Mouse (Mus musculus) bone marrow macrophage, adult 2 months (primary cell): Measurements from ENCODE around the gene Mbd4. TPM values are rescaled to one million over a fixed set of nuclear protein-coding genes. Genes with fewer than 3 reads are reported as not detected.
"Not testable (repeated sequence)": the region's sequence is repeated elsewhere in the genome, so short reads cannot be mapped to it uniquely, and the experiment has no call there.

ENCODE experiments used
- H3K27ac ChIP-seq: 2 replicates; pipeline ENCODE4 v1.5.1; 2012; ENCODE audit warnings: low read depth, low read length; ENCODE audit not compliant: insufficient read depth
- H3K4me1 ChIP-seq: 2 replicates; pipeline ENCODE4 v1.6.1; 2012; ENCODE audit warnings: low read length; ENCODE audit not compliant: control insufficient read depth, insufficient read depth
- H3K4me3 ChIP-seq: 2 replicates; pipeline ENCODE4 v1.5.1; 2012; ENCODE audit warnings: mild to moderate bottlenecking, low read length, moderate library complexity; ENCODE audit not compliant: insufficient read depth
- CTCF ChIP-seq: IDR thresholded peaks from 2 replicates; pipeline ENCODE4 v1.5.1; 2012; ENCODE audit warnings: low read depth, mild to moderate bottlenecking, low read length, moderate library complexity
- POLR2A ChIP-seq: IDR thresholded peaks from 2 replicates; pipeline ENCODE4 v1.6.1; 2012; ENCODE audit warnings: mild to moderate bottlenecking, low read depth, low read length, borderline replicate concordance
- polyA plus RNA-seq: library from polyadenylated mRNA; stranded (reverse); fragments of >200 nt; gene quantifications from 2 replicates; pipeline ENCODE4 v1.2.4, GENCODE M21; 2012; ENCODE audit not compliant: missing spikeins, insufficient read depth, insufficient read length

Mbd4 gene
- polyA plus RNA-seq, 1 experiment, result 12.0 TPM

- peaks cover 8% of the 10 kb centered on the region for H3K4me1 ChIP-seq
- no peak overlapping the region for H3K4me3 ChIP-seq
- TF ChIP-seq POLR2A (no peak), CTCF (no peak)
- no peak overlapping the region for H3K27ac ChIP-seq
Observed at GRCm38 (mm10) chr6:115890601-115891000, 37.4 kb upstream of the Mbd4 start.

- Histone ChIP-seq H3K4me1 (peaks cover 8% of the 10 kb centered on the region), H3K27ac (no peak overlapping the region), H3K4me3 (no peak overlapping the region)
- TF ChIP-seq CTCF (0 out of 2 replicates have a peak, but pooled peaks have one; percentile 29), POLR2A (no peak)
Observed at GRCm38 (mm10) chr6:115888296-115888695, 35.1 kb upstream of the Mbd4 start.

- TF ChIP-seq CTCF, result no peak
- no peak overlapping the region for H3K27ac ChIP-seq
- no peak overlapping the region for H3K4me3 ChIP-seq
- peaks cover 8% of the 10 kb centered on the region for H3K4me1 ChIP-seq
Observed at GRCm38 (mm10) chr6:115886894-115887293, 33.7 kb upstream of the Mbd4 start.

- Histone ChIP-seq H3K27ac (no peak overlapping the region), H3K4me3 (no peak overlapping the region), H3K4me1 (peaks cover 21% of the 10 kb centered on the region)
- no peak for TF ChIP-seq POLR2A
- TF ChIP-seq CTCF, result no peak
Observed at GRCm38 (mm10) chr6:115884018-115884417, 30.8 kb upstream of the Mbd4 start.

- H3K4me1 ChIP-seq, result peaks cover 15% of the 10 kb centered on the region
- H3K27ac ChIP-seq, result no peak overlapping the region
- no peak overlapping the region for H3K4me3 ChIP-seq
- no peak for TF ChIP-seq CTCF
- TF ChIP-seq POLR2A, result no peak
Observed at GRCm38 (mm10) chr6:115880751-115881150, 27.6 kb upstream of the Mbd4 start.

- TF ChIP-seq POLR2A (no peak), CTCF (no peak)
- Histone ChIP-seq H3K4me1 (peaks cover 15% of the 10 kb centered on the region), H3K4me3 (no peak overlapping the region), H3K27ac (peak overlapping the region; percentile 8; the same call in 1 of the 2 replicates)
Observed at GRCm38 (mm10) chr6:115879736-115880135, 26.6 kb upstream of the Mbd4 start.

- peaks cover 15% of the 10 kb centered on the region for H3K4me1 ChIP-seq
- H3K27ac ChIP-seq, result no peak overlapping the region
- H3K4me3 ChIP-seq, result no peak overlapping the region
- TF ChIP-seq POLR2A, result no peak
- TF ChIP-seq CTCF, result no peak
Observed at GRCm38 (mm10) chr6:115878694-115879093, 25.5 kb upstream of the Mbd4 start.

- TF ChIP-seq POLR2A, result no peak
- TF ChIP-seq CTCF, result no peak
- peaks cover 15% of the 10 kb centered on the region for H3K4me1 ChIP-seq
- no peak overlapping the region for H3K4me3 ChIP-seq
- no peak overlapping the region for H3K27ac ChIP-seq
Observed at GRCm38 (mm10) chr6:115877239-115877638, 24.1 kb upstream of the Mbd4 start.

- H3K27ac ChIP-seq, H3K4me1 ChIP-seq, H3K4me3 ChIP-seq: not testable (repeated sequence)
Observed at GRCm38 (mm10) chr6:115871318-115871717, 18.1 kb upstream of the Mbd4 start.

GRCm38 (mm10) chr6:115867157-115867556, 14.0 kb upstream of the Mbd4 start:
- H3K4me3 ChIP-seq, H3K27ac ChIP-seq, H3K4me1 ChIP-seq: not testable (repeated sequence)

GRCm38 (mm10) chr6:115865246-115865645, 12.1 kb upstream of the Mbd4 start:
- no peaks in the 10 kb centered on the region for H3K4me1 ChIP-seq
- H3K27ac ChIP-seq, result no peak overlapping the region
- no peak overlapping the region for H3K4me3 ChIP-seq
- TF ChIP-seq CTCF (no peak), POLR2A (no peak)

- H3K27ac ChIP-seq, result no peak overlapping the region
- no peak for TF ChIP-seq POLR2A
- no peak overlapping the region for H3K4me3 ChIP-seq
- H3K4me1 ChIP-seq, result peaks cover 2% of the 10 kb centered on the region; the same call in 1 of the 2 replicates
Observed at GRCm38 (mm10) chr6:115863340-115863841, 10.2 kb upstream of the Mbd4 start.
